Mouse (Mus musculus): ENCODE results near the gene Cap2. TPM values are rescaled to one million over a fixed set of nuclear protein-coding genes. Genes with fewer than 3 reads are reported as not detected.

The Cap2 gene
- total and polyA plus RNA-seq, 3 experiments, result 14.8 to 120 (median 22.3) TPM

DNA sequence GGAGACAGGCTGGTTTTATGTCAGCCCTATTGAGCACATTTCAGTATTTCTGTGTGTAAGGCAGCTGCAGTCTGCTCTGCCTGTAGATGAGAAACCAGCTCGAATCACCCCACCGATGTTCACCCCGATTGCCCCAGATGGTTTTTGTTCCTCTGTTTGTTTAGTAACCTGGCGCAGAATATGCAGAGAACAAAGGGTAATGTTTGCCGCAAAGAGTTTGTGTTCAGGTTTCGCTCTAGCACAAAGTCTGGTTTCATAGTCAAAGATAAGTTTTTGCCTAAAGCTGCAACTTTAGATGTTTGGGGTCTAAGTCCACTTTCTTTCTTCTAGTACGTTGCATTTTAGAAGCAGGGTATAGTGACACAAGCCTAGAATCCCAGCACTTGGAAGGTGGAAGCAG lies 151.0 kb downstream of the Cap2 start:
- no peaks in the 10 kb centered on the region for H3K79me2 ChIP-seq (ENCODE audit: control insufficient read depth, insufficient read depth, low read length, poor library complexity)
- no peaks in the 10 kb centered on the region for H3K4me1 ChIP-seq (ENCODE audit: control insufficient read depth in 1 of 2, insufficient read depth in 2 of 2, low read length in 2 of 2)
- no peak overlapping the region for H3K9ac ChIP-seq (ENCODE audit: control insufficient read depth, low read depth, low read length, poor library complexity, severe bottlenecking)
- DNase-seq (ENCODE audit: low read depth, low spot score), result no peak
- no peak overlapping the region for H3K4me3 ChIP-seq (ENCODE audit: control insufficient read depth in 1 of 2, insufficient read depth in 1 of 2, low read depth in 2 of 2, low read length in 2 of 2)
- no peak for TF ChIP-seq JUND (IDR thresholded peaks at IDR 0.05; ENCODE audit: low read depth, low read length)
- TF ChIP-seq ETS1 (IDR thresholded peaks at IDR 0.05; ENCODE audit: low read depth, low read length), result no peak
- no peak for TF ChIP-seq BHLHE40 (IDR thresholded peaks at IDR 0.05; ENCODE audit: borderline replicate concordance, low read depth, low read length)
- no peak for TF ChIP-seq NRF1 (IDR thresholded peaks at IDR 0.05; ENCODE audit: insufficient read depth, low read depth, low read length, poor library complexity, severe bottlenecking)
- TF ChIP-seq ZNF384 (IDR thresholded peaks at IDR 0.05; ENCODE audit: low read depth, low read length), result no peak
- TF ChIP-seq ZKSCAN1 (IDR thresholded peaks at IDR 0.05; ENCODE audit: low read depth, low read length), result no peak
- no peak for TF ChIP-seq ZMIZ1 (IDR thresholded peaks at IDR 0.05; ENCODE audit: low read depth, low read length)
- no peak for TF ChIP-seq MEF2A (IDR thresholded peaks at IDR 0.05; ENCODE audit: extremely low read depth, insufficient replicate concordance, low read depth, low read length, poor library complexity, severe bottlenecking)
- TF ChIP-seq MYC (IDR thresholded peaks at IDR 0.05; ENCODE audit: low read depth, low read length), result no peak
- TF ChIP-seq SIN3A (IDR thresholded peaks at IDR 0.05; ENCODE audit: low read length), result no peak
- no peak for TF ChIP-seq MAFK (IDR thresholded peaks at IDR 0.05; ENCODE audit: borderline replicate concordance, low read depth, low read length)
- TF ChIP-seq TCF12 (IDR thresholded peaks at IDR 0.05; ENCODE audit: low read depth, low read length), result no peak
- TF ChIP-seq UBTF (IDR thresholded peaks at IDR 0.05; ENCODE audit: borderline replicate concordance, insufficient read depth, low read depth, low read length), result no peak
- TF ChIP-seq TAL1 (IDR thresholded peaks at IDR 0.05; ENCODE audit: low read length), result no peak
- no peak for TF ChIP-seq MAZ (IDR thresholded peaks at IDR 0.05; ENCODE audit: low read depth, low read length)
- TF ChIP-seq E2F4 (IDR thresholded peaks at IDR 0.05; ENCODE audit: borderline replicate concordance, low read depth, low read length), result no peak
- no peak for TF ChIP-seq HCFC1 (IDR thresholded peaks at IDR 0.05; ENCODE audit: low read depth, low read length)
- TF ChIP-seq MYB (IDR thresholded peaks at IDR 0.05; ENCODE audit: low read depth, low read length), result no peak
- no peaks in the 10 kb centered on the region for H3K9me3 ChIP-seq (replicated peaks; ENCODE audit: insufficient read depth, low read length)
- no peak overlapping the region for H3K27ac ChIP-seq (ENCODE audit: control insufficient read depth, low read depth, low read length)
- no peaks in the 10 kb centered on the region for H3K36me3 ChIP-seq (ENCODE audit: control insufficient read depth in 1 of 2, insufficient read depth in 2 of 2, low read length in 2 of 2)
- no peaks in the 10 kb centered on the region for H3K27me3 ChIP-seq (ENCODE audit: control insufficient read depth in 1 of 2, insufficient read depth in 2 of 2, low read length in 2 of 2)

DNA sequence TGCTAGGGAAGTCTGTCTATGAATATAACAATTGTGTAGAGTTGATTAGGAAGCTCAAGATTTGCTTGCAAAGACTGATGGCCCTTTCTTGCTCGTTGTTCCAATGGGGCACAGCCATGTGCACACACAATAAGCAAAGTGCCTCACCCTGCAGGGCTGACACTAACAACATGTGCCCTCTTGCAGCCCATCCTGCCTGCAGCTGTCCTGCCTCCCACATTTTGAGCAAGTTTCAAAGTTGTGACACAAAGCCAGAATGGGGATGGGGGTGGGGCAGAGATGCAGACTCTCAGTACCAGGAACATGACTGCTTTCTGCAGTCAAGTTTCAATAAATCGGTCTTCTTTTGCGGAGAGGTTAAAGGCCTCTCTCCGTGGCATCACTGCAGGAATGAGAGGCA lies 152.0 kb downstream of the Cap2 start:
- Histone ChIP-seq H3K27ac (ENCODE audit: control insufficient read depth, low read depth, low read length) (no peak overlapping the region), H3K9ac (ENCODE audit: control insufficient read depth, low read depth, low read length, poor library complexity, severe bottlenecking) (no peak overlapping the region), H3K79me2 (ENCODE audit: control insufficient read depth, insufficient read depth, low read length, poor library complexity) (no peaks in the 10 kb centered on the region), H3K4me3 (ENCODE audit: control insufficient read depth in 1 of 2, insufficient read depth in 1 of 2, low read depth in 2 of 2, low read length in 2 of 2) (no peak overlapping the region), H3K9me3 (replicated peaks; ENCODE audit: insufficient read depth, low read length) (no peaks in the 10 kb centered on the region), H3K4me1 (ENCODE audit: control insufficient read depth in 1 of 2, insufficient read depth in 2 of 2, low read length in 2 of 2) (no peaks in the 10 kb centered on the region), H3K36me3 (ENCODE audit: control insufficient read depth in 1 of 2, insufficient read depth in 2 of 2, low read length in 2 of 2) (no peaks in the 10 kb centered on the region), H3K27me3 (ENCODE audit: control insufficient read depth in 1 of 2, insufficient read depth in 2 of 2, low read length in 2 of 2) (no peaks in the 10 kb centered on the region)
- no peak for DNase-seq (ENCODE audit: low read depth, low spot score)
- no peak for TF ChIP-seq NELFE (IDR thresholded peaks at IDR 0.05; ENCODE audit: low read depth, low read length)
- no peak for TF ChIP-seq MAX (IDR thresholded peaks at IDR 0.05; ENCODE audit: low read length)
- TF ChIP-seq RCOR1 (IDR thresholded peaks at IDR 0.05; ENCODE audit: low read depth, low read length), result no peak
- no peak for TF ChIP-seq E2F4 (IDR thresholded peaks at IDR 0.05; ENCODE audit: borderline replicate concordance, low read depth, low read length)
- no peak for TF ChIP-seq MYB (IDR thresholded peaks at IDR 0.05; ENCODE audit: low read depth, low read length)
- no peak for TF ChIP-seq ZMIZ1 (IDR thresholded peaks at IDR 0.05; ENCODE audit: low read depth, low read length)
- no peak for TF ChIP-seq MAFK (IDR thresholded peaks at IDR 0.05; ENCODE audit: borderline replicate concordance, low read depth, low read length)
- TF ChIP-seq CHD1 (IDR thresholded peaks at IDR 0.05; ENCODE audit: low read depth, low read length), result no peak
- no peak for TF ChIP-seq SIN3A (IDR thresholded peaks at IDR 0.05; ENCODE audit: low read length)
- TF ChIP-seq USF1 (IDR thresholded peaks at IDR 0.05; ENCODE audit: low read depth, low read length), result no peak
- no peak for TF ChIP-seq SMC3 (IDR thresholded peaks at IDR 0.05; ENCODE audit: low read depth, low read length)
- TF ChIP-seq TAL1 (IDR thresholded peaks at IDR 0.05; ENCODE audit: low read length), result no peak
- TF ChIP-seq POLR2AphosphoS2 (IDR thresholded peaks at IDR 0.05; ENCODE audit: low read length), result no peak
- TF ChIP-seq CHD2 (IDR thresholded peaks at IDR 0.05; ENCODE audit: low read length), result no peak
- no peak for TF ChIP-seq MAZ (IDR thresholded peaks at IDR 0.05; ENCODE audit: low read depth, low read length)
- no peak for TF ChIP-seq ZNF384 (IDR thresholded peaks at IDR 0.05; ENCODE audit: low read depth, low read length)
- TF ChIP-seq USF2 (IDR thresholded peaks at IDR 0.05; ENCODE audit: borderline replicate concordance in 1 of 2, insufficient read depth in 1 of 2, low read depth in 1 of 2, low read length in 2 of 2), result no peak
- no peak for TF ChIP-seq ZKSCAN1 (IDR thresholded peaks at IDR 0.05; ENCODE audit: low read depth, low read length)
- no peak for TF ChIP-seq KAT2A (conservative IDR thresholded peaks at IDR 0.05; ENCODE audit: low read depth, low read length)
